Mouse (Mus musculus): Measurements from ENCODE around the gene Ppp1r27. TPM values are rescaled to one million over a fixed set of nuclear protein-coding genes. Genes with fewer than 3 reads are reported as not detected.
"Not testable (repeated sequence)": the region's sequence is repeated elsewhere in the genome, so short reads cannot be mapped to it uniquely, and the experiment has no call there.

Gene Ppp1r27
- polyA plus RNA-seq, 2 experiments from 2014 or later, result not detected

GRCm38 (mm10) chr11:120575046-120575445, 24.1 kb upstream of the Ppp1r27 start:
- ATAC-seq, result no peak

DNA sequence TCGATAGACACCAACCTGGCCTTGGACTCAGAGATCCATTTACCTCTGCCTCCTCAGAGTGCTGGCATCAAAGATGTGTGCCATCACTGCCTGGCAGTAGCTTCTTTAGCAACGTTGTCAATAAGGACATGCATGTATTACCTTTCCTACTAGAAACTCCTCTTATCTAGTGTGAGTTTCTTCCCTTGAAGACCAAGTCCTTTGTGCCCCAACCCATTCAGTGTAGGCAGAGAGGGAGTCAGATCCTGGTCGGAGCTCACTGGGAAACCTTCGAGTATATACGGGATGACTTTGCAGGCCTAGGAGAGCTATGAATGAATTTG, 23.3 kb upstream of the Ppp1r27 start:
- ATAC-seq, result no peak

- peak; percentile 33 for ATAC-seq
Observed at GRCm38 (mm10) chr11:120573585-120574277, 22.8 kb upstream of the Ppp1r27 start.

DNA sequence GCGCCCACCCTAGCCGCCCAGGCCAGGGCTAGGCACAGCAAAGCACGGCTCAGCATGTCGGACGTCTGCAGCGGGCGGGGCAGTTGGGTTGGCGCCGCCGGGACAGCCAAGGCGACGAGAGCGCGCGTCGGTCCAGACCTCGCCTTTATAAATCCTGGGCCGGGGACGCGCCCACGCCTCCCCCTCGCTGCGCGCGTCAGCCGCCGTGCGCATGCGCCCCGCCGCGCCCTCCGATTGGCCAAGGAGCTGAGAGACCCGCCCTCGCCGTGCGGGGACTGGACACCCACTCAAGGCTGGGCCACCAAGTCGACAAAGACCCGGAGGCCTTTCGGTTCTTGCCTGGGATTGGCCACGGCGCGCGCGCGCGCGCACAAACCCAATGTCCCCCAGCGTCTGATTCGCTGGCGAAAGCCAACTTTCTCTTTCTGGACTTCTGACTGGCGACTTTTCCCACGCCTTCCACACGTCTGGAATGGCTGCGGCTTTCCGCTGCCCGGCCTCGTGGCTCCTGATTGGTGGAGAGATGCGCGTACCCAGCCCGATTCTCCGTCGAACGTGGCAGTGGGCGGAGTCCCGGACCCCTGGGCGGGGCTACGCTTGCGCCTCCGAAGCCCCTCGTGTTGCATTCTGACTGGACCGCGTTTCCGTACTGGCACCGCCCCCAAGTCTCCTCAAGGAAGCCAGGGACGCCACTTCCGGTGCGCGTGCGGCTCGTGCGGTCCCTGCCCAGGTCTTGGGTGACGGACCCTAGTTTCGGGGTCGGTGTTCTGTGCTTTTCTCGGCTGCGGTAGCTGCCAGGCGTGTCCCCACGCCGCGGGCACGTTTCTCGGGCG, 22.0 kb upstream of the Ppp1r27 start, which contains the start of gene P4hb:
TSS of gene P4hb (minus strand) at position 502 of the 833 bp plus-strand sequence.
- ATAC-seq, result peak; percentile 82

DNA sequence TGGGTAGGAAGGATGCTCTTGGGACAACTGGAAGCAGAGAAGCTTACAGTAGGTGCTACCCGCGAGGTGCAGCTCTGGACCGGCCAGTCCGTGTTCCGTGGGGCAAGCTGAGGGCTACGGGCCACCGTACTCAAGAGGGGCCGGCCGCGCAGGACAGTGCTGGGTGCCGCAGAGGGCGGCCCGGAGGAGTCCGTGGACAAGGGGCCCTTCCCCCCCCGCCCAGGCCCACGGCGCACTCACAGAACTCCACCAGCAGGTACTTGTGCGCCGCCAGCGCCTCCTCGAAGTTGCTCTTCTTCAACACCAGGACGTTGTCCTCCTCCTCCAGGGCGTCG, 21.5 kb upstream of the Ppp1r27 start:
- ATAC-seq, result peak; percentile 9

DNA sequence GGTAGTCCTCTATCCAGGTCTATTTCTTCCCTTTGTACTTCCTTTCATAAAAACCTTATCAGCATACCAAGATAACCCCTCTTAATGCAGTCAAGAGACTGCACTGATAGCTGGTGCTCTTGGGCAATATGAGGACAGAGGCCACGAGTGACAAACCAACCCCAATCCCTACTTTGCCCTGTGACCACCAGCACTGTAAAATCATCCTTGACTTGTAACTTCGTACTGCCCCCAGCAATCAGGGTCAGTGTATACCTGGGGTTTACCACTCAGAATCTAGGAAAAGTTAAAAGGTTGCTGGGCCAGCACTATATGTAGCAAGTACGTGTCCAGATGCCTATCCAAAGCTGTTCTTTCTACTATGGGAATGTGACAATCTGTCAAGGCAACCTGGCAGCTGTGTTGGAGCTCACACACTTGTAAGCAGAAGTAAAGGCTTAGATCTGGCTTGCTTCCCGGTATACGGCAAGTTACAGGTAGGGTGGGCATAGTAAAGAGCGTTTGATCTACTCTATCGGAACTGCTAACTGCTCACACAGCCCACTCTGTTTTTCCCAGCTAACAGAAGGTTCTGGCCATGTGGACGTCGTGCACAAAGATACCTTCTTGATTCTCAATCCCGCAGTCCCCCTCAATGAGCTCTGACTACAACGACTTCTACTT, 21.0 kb upstream of the Ppp1r27 start:
- ATAC-seq, result no peak

DNA sequence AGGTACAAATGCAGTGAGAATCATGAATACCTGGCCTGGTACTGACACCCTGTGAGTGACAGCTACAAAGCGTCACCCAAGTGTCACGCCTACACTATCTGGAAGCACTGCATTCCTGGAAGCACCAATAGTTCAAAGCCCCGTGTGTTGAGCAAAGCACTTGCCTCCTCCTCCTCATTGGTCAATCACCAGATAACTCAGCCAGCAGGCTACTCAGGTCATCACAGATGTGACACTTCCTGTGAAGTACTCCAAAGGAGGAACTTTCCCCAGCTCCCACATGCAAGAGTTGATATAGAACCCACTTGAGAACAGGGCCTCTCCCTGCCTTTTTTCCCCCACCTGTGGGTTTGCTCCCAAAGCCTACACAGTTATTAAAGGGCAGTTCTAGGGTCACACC, 20.2 kb upstream of the Ppp1r27 start:
- no peak for ATAC-seq

DNA sequence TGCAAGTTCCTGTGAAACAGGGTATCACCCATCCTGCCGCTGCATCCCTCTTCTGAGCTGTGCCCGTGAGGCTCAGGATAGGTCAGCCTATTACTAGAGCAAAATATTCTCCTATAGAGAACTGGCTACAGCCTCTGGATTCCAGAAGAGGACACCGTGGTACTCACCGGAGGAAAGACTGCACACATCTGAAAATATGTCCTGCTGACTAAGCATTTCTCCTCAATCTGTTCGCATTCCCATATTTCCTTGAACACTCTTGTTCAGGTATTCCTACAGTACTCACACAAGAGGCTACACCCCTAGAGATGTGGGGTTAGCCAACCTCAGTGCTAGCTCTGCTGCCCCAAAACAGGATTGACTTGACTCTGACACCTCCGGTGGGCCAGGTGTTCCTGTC, 17.4 kb upstream of the Ppp1r27 start:
- no peak for ATAC-seq

- ATAC-seq, result no peak
Observed at GRCm38 (mm10) chr11:120565114-120565513, 14.2 kb upstream of the Ppp1r27 start.

- no peak for ATAC-seq
Observed at GRCm38 (mm10) chr11:120562949-120563348, 12.0 kb upstream of the Ppp1r27 start.

- no peak for ATAC-seq
Observed at GRCm38 (mm10) chr11:120560952-120561728, 10.2 kb upstream of the Ppp1r27 start.

DNA sequence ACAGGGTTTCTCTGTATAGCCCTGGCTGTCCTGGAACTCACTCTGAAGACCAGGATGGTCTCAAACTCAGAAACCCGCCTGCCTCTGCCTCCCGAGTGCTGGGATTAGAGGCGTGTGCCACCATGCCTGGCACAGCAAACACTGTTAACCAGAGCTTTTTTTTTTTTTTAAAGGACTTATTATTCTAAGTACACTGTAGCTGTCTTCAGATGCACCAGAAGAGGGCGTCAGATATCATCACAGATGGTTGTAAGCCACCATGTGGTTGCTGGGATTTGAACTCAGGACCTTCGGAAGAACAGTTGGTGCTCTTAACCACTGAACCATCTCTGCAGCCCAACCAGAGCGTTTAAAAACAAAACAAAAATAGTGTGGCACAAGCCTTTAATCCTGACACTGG, 7.9 kb upstream of the Ppp1r27 start:
- not testable (repeated sequence) for ATAC-seq

DNA sequence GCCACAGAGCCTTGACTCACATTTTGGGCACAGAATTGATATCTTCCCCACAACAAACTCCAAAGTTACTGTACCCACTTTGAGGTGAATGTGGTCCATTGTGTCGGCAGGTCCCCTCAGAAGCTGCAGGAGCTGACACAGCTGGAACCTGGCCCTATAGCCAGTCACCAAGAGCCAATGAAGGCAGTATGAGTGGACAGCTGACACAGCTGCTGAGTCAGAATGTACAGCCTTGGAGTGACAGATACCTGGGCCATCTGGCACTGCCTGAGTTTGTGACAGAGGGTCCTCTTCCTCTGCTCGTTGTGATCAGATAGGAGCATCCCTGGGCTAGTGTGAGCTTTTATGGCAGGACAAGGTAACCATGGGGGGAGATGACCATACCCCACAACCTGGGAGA, 4.3 kb upstream of the Ppp1r27 start:
- no peak for ATAC-seq

GRCm38 (mm10) chr11:120554834-120555233, 3.9 kb upstream of the Ppp1r27 start:
- no peak for ATAC-seq

GRCm38 (mm10) chr11:120552736-120553135, 1.8 kb upstream of the Ppp1r27 start:
- ATAC-seq, result no peak

- peak; percentile 9 for ATAC-seq
Observed at GRCm38 (mm10) chr11:120549986-120550809, 734 bp downstream of the Ppp1r27 start.

DNA sequence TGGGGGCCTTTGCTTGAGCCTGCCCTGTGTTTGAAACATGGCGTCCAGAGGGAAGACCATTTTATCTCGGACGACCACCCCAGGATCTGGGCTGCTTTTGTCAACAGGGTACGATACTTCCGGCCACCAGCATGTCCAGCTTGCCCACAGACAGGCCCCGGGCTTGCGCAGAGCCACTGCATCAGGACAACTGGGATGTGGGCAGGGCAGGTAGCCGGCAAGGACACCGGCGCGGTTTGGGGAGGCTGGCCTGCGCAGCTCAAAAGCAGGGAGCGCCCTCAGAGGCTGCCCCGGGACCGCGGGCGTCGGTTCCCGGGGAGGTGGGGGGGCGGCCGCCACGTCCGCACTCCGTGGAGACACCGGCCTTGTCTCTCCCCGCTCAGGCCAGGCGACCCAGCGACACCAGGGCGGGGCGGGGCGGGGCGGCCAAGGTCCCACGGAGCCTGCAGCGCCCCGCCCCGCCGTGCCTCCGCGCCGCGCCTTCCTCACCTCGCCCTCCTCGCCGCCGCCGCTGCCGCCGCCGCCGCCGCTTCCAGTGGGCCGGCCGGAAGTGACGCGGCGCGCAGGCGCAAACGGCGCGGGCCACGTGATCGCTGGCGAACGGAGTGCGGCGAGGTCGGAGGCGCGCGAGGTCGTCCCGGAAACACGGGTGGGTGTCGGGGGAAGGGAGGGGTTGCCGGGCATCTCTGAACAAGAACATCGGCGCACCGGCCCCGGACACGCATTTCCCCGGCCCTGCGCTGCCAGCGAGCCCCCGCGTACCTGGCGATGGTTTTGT, 1.6 kb downstream of the Ppp1r27 start, which contains the start of gene Mcrip1:
TSS of gene Mcrip1 (minus strand) at position 560 of the 778 bp plus-strand sequence.
- peak; percentile 86 for ATAC-seq

- ATAC-seq, result no peak
Observed at GRCm38 (mm10) chr11:120548786-120549167, 2.2 kb downstream of the Ppp1r27 start.

DNA sequence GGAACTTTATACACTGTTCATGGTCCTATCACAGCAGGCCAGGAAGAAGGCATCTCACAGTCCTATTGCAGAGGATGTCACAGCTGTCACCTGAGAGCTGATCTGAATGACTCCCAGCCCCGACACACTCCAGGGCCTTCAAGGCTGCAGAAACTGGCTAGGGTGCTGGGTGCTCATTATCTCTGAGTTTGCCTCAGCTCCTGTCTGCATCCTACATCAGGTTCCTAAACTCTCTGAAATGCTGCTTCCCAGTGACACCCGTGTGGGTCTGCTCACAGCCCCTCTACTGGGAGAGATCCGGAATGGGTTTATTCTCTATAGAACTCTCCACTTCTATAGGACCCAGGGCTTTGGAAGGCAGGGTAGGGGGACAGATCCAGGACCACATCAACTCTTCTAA, 2.7 kb downstream of the Ppp1r27 start:
- ATAC-seq, result no peak

DNA sequence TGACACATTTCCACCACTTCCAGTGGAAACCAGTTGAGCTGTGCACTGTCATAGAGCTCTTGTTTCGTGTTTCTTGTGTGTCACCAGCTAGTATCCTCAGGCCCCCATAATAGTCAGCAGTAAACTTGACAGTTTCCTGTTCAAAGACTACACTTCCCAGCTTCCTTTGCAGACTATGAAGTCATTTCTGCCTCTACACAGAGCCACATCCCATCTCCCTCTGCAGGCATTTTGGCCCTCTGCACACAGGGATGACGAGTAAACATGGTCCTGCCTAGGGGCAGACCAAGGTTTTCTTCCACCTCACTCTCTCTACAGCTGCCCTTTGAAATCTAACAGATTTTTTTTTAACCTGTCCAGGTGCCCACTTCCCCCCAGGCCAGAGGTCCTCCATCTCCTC, 3.5 kb downstream of the Ppp1r27 start:
- peak; percentile 49 for ATAC-seq

- no peak for ATAC-seq
Observed at GRCm38 (mm10) chr11:120545964-120546363, 5.0 kb downstream of the Ppp1r27 start.

Measured in CD4-positive, CD25-positive, alpha-beta regulatory T cell, adult 4 months (primary cell).